Mouse (Mus musculus): ENCODE results near the gene Dgkb. TPM values are rescaled to one million over a fixed set of nuclear protein-coding genes. Genes with fewer than 3 reads are reported as not detected.

The Dgkb gene
- 0.69 and 0.78 TPM in 2 replicates for polyA plus RNA-seq (2015; fragmentation: Nextera tagmentation; extraction: Ambion mirVana)

GRCm38 (mm10) chr12:37817426-37817825, at the start of gene Dgkb:
Dgkb (plus strand) TSS chr12:37817726.
- H3K36me3 ChIP-seq (ENCODE audit: insufficient read depth, low read length), result no peaks in the 10 kb centered on the region
- DNase-seq (ENCODE audit: low spot score) (no peak), ATAC-seq (replicated peaks; ENCODE audit: low FRiP score, low read depth) (no peak)
- H3K4me3 ChIP-seq (replicated peaks; ENCODE audit: low read depth, low read length), result no peak within 1 kb of the TSS
- H3K27me3 ChIP-seq (ENCODE audit: insufficient read depth, low read length), result no peaks in the 10 kb centered on the region
- H3K27ac ChIP-seq, result no peak within 1 kb of the TSS
- no peaks in the 10 kb centered on the region for H3K4me1 ChIP-seq (replicated peaks; ENCODE audit: insufficient read depth, low read length)
- WGBS, result 48% methylated on average over 3 of the region's 3 CpGs
- no peaks in the 10 kb centered on the region for H3K9me3 ChIP-seq (replicated peaks; ENCODE audit: low read length)
- no peak within 1 kb of the TSS for H3K4me2 ChIP-seq (ENCODE audit: low read length)
- no peak within 1 kb of the TSS for H3K9ac ChIP-seq (ENCODE audit: low read depth, low read length)
- TF ChIP-seq CTCF (IDR thresholded peaks at IDR 0.05; ENCODE audit: low read depth), result no peak

- H3K9me3 ChIP-seq (replicated peaks; ENCODE audit: low read length), result no peaks in the 10 kb centered on the region
- no peak for TF ChIP-seq CTCF (IDR thresholded peaks at IDR 0.05; ENCODE audit: low read depth)
- ATAC-seq (replicated peaks; ENCODE audit: low FRiP score, low read depth), result no peak
- WGBS, result 83% methylated on average over 1 of the region's 1 CpGs
- no peaks in the 10 kb centered on the region for H3K4me1 ChIP-seq (replicated peaks; ENCODE audit: insufficient read depth, low read length)
- no peak overlapping the region for H3K27ac ChIP-seq
- no peak overlapping the region for H3K4me3 ChIP-seq (replicated peaks; ENCODE audit: low read depth, low read length)
- H3K27me3 ChIP-seq (ENCODE audit: insufficient read depth, low read length), result no peaks in the 10 kb centered on the region
- no peak for DNase-seq (ENCODE audit: low spot score)
- H3K36me3 ChIP-seq (ENCODE audit: insufficient read depth, low read length), result no peaks in the 10 kb centered on the region
- H3K4me2 ChIP-seq (ENCODE audit: low read length), result no peak overlapping the region
- H3K9ac ChIP-seq (ENCODE audit: low read depth, low read length), result no peak overlapping the region
Observed at GRCm38 (mm10) chr12:37769844-37770243, 47.7 kb upstream of the Dgkb start.

- H3K4me1 ChIP-seq (replicated peaks; ENCODE audit: insufficient read depth, low read length), result no peaks in the 10 kb centered on the region
- peak; percentile 87 for DNase-seq (ENCODE audit: low spot score)
- WGBS, result 17% methylated on average over 8 of the region's 8 CpGs
- H3K4me3 ChIP-seq (replicated peaks; ENCODE audit: low read depth, low read length), result no peak overlapping the region
- H3K27ac ChIP-seq, result no peak overlapping the region
- no peaks in the 10 kb centered on the region for H3K36me3 ChIP-seq (ENCODE audit: insufficient read depth, low read length)
- peak overlapping the region; percentile 33 for H3K4me2 ChIP-seq (ENCODE audit: low read length)
- H3K27me3 ChIP-seq (ENCODE audit: insufficient read depth, low read length), result no peaks in the 10 kb centered on the region
- ATAC-seq (replicated peaks; ENCODE audit: low FRiP score, low read depth), result no peak
- no peak overlapping the region for H3K9ac ChIP-seq (ENCODE audit: low read depth, low read length)
- TF ChIP-seq CTCF (IDR thresholded peaks at IDR 0.05; ENCODE audit: low read depth), result peak; percentile 73
- H3K9me3 ChIP-seq (replicated peaks; ENCODE audit: low read length), result no peaks in the 10 kb centered on the region
Observed at GRCm38 (mm10) chr12:37773681-37774357, 43.7 kb upstream of the Dgkb start.

GRCm38 (mm10) chr12:37774591-37774990, 42.9 kb upstream of the Dgkb start:
- Histone ChIP-seq H3K27me3 (ENCODE audit: insufficient read depth, low read length) (no peaks in the 10 kb centered on the region), H3K36me3 (ENCODE audit: insufficient read depth, low read length) (no peaks in the 10 kb centered on the region), H3K9ac (ENCODE audit: low read depth, low read length) (no peak overlapping the region), H3K27ac (no peak overlapping the region), H3K4me1 (replicated peaks; ENCODE audit: insufficient read depth, low read length) (no peaks in the 10 kb centered on the region), H3K4me3 (replicated peaks; ENCODE audit: low read depth, low read length) (no peak overlapping the region), H3K4me2 (ENCODE audit: low read length) (no peak overlapping the region), H3K9me3 (replicated peaks; ENCODE audit: low read length) (no peaks in the 10 kb centered on the region)
- ATAC-seq (replicated peaks; ENCODE audit: low FRiP score, low read depth) (no peak), DNase-seq (ENCODE audit: low spot score) (no peak)
- no peak for TF ChIP-seq CTCF (IDR thresholded peaks at IDR 0.05; ENCODE audit: low read depth)
- 33% methylated on average over 2 of the region's 2 CpGs for whole genome bisulfite sequencing

DNA sequence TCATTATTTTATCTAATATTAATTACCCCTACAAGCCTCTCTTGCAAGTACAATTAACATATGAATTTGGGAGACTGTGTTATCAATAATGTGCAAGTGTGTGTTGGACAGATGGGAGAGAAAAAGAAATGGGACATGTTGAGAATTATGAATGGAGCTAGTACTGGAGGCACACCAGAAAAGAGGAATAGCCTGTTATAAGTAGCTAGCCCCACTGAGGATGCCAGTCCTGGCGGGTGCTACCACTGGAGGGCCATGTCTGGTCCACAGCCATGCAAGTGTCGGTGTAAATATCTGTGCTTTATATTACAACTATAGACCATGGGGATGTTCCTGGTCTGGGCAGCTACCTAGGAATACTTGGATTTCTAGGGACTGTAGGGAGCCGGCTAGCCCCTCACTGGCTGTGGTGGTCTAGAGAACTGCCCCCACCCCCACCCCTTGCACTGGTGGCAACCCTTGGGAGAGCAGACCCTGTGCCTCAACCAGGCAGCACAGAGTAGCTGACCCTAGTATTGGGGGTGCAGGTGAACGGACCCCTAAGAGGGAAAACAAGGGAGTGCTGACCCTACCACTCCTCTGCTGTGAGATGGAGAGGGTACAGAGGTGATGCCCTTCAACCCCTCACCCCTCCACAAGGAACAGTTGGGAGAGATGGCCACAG, 21.1 kb upstream of the Dgkb start:
- ATAC-seq (replicated peaks; ENCODE audit: low FRiP score, low read depth) (peak; percentile 21; the same call in 1 of the 2 replicates), DNase-seq (ENCODE audit: low spot score) (no peak)
- Histone ChIP-seq H3K27ac (no peak overlapping the region), H3K27me3 (ENCODE audit: insufficient read depth, low read length) (no peaks in the 10 kb centered on the region), H3K4me1 (replicated peaks; ENCODE audit: insufficient read depth, low read length) (no peaks in the 10 kb centered on the region), H3K36me3 (ENCODE audit: insufficient read depth, low read length) (no peaks in the 10 kb centered on the region), H3K9me3 (replicated peaks; ENCODE audit: low read length) (no peaks in the 10 kb centered on the region), H3K9ac (ENCODE audit: low read depth, low read length) (no peak overlapping the region), H3K4me2 (ENCODE audit: low read length) (no peak overlapping the region), H3K4me3 (replicated peaks; ENCODE audit: low read depth, low read length) (no peak overlapping the region)
- WGBS, result 89% methylated on average over 4 of the region's 4 CpGs
- TF ChIP-seq CTCF (IDR thresholded peaks at IDR 0.05; ENCODE audit: low read depth), result no peak

DNA sequence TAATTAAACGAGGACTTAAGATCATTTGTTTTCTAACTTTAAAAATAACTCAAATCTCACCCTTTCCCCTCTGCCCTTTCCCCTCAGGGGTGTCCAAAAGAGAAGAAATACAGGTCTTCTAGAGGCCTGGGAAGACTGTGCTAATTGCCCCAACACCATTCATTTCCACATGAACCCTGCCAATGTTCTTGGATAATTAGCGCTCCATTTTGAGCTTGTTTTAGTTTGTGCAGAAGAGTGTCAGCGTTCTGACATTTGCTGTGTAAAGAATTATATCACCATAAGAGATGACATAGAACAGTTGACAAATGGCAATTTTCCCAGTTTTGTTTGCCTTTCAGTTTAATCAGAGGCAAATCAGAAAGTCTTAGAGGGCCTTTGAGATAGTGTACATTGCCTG, 3.4 kb upstream of the Dgkb start:
- WGBS, result 80% methylated on average over 3 of the region's 3 CpGs
- Histone ChIP-seq H3K27me3 (ENCODE audit: insufficient read depth, low read length) (no peaks in the 10 kb centered on the region), H3K4me2 (ENCODE audit: low read length) (no peak overlapping the region), H3K36me3 (ENCODE audit: insufficient read depth, low read length) (no peaks in the 10 kb centered on the region), H3K27ac (no peak overlapping the region), H3K4me3 (replicated peaks; ENCODE audit: low read depth, low read length) (no peak overlapping the region), H3K4me1 (replicated peaks; ENCODE audit: insufficient read depth, low read length) (no peaks in the 10 kb centered on the region), H3K9me3 (replicated peaks; ENCODE audit: low read length) (no peaks in the 10 kb centered on the region), H3K9ac (ENCODE audit: low read depth, low read length) (no peak overlapping the region)
- DNase-seq (ENCODE audit: low spot score) (no peak), ATAC-seq (replicated peaks; ENCODE audit: low FRiP score, low read depth) (no peak)
- no peak for TF ChIP-seq CTCF (IDR thresholded peaks at IDR 0.05; ENCODE audit: low read depth)
